Mouse (Mus musculus) skeletal muscle tissue, adult 2 months (tissue): Measurements from ENCODE around the gene Slc35e3.
A peak's percentile ranks its signal among the peaks of the same experiment; 100 is the strongest.

Experiments used
- DNase-seq: peaks from one replicate; pipeline ENCODE4 v3.0.0-alpha.2; 2012; ENCODE audit warnings: low read depth, low spot score

The Slc35e3 gene

GRCm38 (mm10) chr10:117746297-117746883 is at the start of gene Slc35e3:
TSS of gene Slc35e3 (minus strand) at chr10:117746365.
- DNase-seq = peak; percentile 93

- DNase-seq = no peak
Observed at GRCm38 (mm10) chr10:117795206-117795605, 49.0 kb upstream of the Slc35e3 start.

GRCm38 (mm10) chr10:117793436-117794030 is 47.4 kb upstream of the Slc35e3 start:
- no peak for DNase-seq

GRCm38 (mm10) chr10:117792141-117793091 is 46.3 kb upstream of the Slc35e3 start, which contains the start of gene Nup107:
TSS of gene Nup107 (minus strand) at chr10:117792705.
- DNase-seq = peak; percentile 100

GRCm38 (mm10) chr10:117791171-117791470 is 45.0 kb upstream of the Slc35e3 start:
- DNase-seq = no peak

GRCm38 (mm10) chr10:117790421-117791170 is 44.4 kb upstream of the Slc35e3 start:
- DNase-seq = no peak

GRCm38 (mm10) chr10:117790011-117790410 is 43.8 kb upstream of the Slc35e3 start:
- DNase-seq = no peak

GRCm38 (mm10) chr10:117784646-117785045 is 38.5 kb upstream of the Slc35e3 start:
- DNase-seq = no peak

GRCm38 (mm10) chr10:117783786-117784420 is 37.7 kb upstream of the Slc35e3 start:
- DNase-seq = no peak

- DNase-seq = no peak
Observed at GRCm38 (mm10) chr10:117782491-117783260, 36.5 kb upstream of the Slc35e3 start.

- DNase-seq = no peak
Observed at GRCm38 (mm10) chr10:117782056-117782455, 35.9 kb upstream of the Slc35e3 start.

GRCm38 (mm10) chr10:117781021-117781725 is 35.0 kb upstream of the Slc35e3 start:
- DNase-seq = no peak

- DNase-seq = no peak
Observed at GRCm38 (mm10) chr10:117780306-117780911, 34.2 kb upstream of the Slc35e3 start.

GRCm38 (mm10) chr10:117779581-117780305 is 33.6 kb upstream of the Slc35e3 start:
- DNase-seq = no peak

GRCm38 (mm10) chr10:117778951-117779350 is 32.8 kb upstream of the Slc35e3 start:
- no peak for DNase-seq

- no peak for DNase-seq
Observed at GRCm38 (mm10) chr10:117778328-117778910, 32.3 kb upstream of the Slc35e3 start.

- no peak for DNase-seq
Observed at GRCm38 (mm10) chr10:117777501-117778327, 31.5 kb upstream of the Slc35e3 start.

- DNase-seq = no peak
Observed at GRCm38 (mm10) chr10:117777103-117777470, 30.9 kb upstream of the Slc35e3 start.
